Mouse (Mus musculus) cerebellum, adult 9-11 months (tissue): ENCODE measurements at regions not wholly inside any gene's neighbourhood (a gene's known extent, or its start where the extent isn't known, plus 50 kb on each side); places are given as distances from the start of the nearest gene placed in this dataset.
A peak's percentile ranks its signal among the peaks of the same experiment; 100 is the strongest.

ENCODE experiments used
- DNase-seq: peaks from one replicate; pipeline ENCODE4 v3.0.0; 2022

- DNase-seq: no peak
Observed at GRCm38 (mm10) chr3:139780054-139780453, 574.6 kb downstream of the Stpg2 start.

DNA sequence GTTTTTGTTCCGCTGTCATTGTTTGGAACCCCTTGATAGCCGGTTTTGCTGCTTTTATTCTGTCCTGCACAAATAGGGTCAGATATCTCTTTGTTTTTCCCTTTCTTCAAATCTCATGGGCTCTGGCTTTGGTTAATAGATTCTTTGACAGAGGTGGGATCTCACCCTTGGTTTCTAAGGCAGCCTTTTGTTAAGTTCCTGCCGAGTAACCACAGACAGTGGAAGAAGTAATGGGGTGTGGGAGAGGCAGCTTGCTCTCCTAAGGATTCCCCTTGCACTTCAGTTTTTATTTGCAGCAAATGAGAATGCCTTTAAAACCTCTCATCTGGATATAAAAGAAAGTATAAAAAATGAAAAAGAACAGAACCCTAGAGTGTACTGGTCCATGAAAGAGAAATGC lies 577.9 kb downstream of the Stpg2 start:
- DNase-seq: no peak

DNA sequence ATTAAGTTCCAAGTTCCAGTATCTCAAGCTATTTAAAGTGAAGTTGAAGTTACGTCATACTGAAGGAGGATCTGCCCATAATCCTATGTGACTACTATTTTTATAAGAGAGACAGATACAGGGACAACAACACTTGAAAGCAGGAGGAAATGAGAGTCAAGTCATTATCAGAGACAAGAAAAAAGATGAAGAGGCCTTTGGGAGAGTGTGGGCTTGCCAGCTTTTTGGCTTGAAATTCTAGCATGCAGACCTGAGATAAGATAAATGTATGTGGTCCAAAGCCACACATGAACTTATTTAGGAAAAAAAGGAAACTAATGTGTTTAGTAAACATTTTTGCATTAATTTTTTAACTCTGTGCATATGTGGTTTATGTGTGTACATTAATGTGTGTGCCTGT lies 581.0 kb downstream of the Stpg2 start:
- DNase-seq: no peak

DNA sequence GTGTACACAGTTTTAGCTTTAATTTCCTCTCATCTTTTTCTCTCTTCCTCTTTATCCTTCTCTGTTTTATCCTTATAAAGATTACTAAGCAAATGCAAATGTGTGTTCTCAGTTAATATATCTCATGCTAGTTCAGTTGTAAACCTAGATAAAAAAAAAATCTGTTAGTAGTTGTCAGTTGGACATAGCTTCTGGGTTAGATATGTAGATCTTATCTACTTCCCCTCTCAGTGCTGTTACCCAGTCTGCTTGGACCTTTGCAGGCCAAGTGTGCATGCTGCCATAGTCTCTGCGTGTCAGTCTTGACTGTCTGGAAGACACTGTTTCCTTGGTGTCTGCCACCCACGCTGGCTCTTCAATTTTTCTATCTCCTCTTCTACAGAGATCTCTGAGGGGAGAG lies 583.4 kb downstream of the Stpg2 start:
- DNase-seq: no peak

DNA sequence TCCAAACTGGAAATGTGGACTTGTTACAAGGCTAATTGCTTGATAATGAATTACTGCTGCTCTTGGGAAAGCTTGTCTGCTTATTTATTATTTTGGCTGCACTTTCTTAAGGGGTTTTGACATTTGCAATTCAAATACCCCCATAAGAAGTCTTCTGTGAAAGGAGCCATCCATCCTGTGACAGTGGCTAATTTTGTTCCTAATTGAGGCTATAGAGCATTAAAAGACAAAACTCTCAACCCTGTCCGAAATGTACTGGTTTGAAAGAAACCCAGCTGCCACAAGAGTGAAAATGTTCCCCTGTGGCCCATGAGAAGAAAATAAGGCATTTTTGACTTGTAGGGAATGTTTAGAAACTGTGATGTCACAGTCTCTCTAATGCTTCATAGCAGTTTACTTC lies 591.2 kb downstream of the Stpg2 start:
- DNase-seq: no peak

DNA sequence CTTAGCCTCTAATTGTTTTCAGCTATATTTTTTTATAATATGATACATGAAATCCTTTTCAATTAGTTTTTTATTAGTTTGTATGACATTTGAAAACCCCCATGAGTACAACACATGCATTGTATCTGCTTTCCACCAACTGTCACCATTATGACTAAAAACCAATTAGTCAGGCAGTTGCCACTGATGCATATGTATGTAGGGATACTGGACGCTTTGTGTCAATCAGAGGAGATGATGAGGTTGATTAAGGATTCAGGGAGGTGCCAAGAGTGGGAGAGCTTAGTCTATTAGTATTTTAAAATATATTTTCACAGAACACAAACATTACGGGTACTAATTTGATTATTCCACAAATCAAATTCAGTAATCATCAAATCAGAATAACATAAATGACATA lies 593.6 kb downstream of the Stpg2 start:
- DNase-seq: no peak

GRCm38 (mm10) chr3:139802716-139803710 lies 597.5 kb downstream of the Stpg2 start:
- no peak for DNase-seq

GRCm38 (mm10) chr3:139828014-139828413 lies 622.5 kb downstream of the Stpg2 start:
- no peak for DNase-seq

DNA sequence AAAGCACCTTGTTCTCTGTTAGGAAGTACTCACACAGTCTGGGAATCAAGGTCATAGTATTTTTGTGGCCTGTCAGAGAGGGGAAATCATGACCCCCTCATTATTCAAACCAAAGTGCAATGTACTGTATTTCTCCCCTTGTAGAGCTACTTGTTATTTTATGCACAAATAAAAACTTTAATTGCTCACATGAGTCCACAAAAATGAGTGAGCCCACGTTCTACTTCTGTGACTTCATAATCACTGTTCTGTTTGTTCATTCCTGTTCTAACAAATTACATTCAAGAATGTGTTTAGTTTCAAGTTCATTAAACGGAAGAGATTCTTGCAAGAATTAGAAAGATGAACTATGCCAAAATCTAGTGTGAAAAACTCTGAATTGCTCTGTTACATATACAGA lies 623.1 kb downstream of the Stpg2 start:
- DNase-seq: no peak

DNA sequence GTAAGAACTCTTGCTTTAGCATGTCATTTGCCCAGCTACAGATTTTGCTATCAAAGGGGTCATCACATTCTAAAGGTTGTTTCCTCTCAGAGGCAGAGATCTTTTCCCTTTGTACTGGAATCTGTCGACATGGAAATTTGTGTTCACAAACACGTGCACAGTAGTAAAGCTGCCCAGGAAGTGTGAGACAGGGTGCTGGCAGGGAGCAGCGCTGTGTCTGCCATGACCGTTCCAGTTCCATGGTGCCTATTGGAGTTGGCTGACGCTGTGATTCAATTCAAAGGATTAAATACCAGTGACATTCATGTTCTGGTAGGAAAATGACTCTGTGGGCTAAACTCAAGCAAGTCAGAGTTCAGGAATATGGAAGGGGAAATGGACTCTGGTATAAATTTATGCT lies 627.1 kb downstream of the Stpg2 start:
- DNase-seq: no peak

DNA sequence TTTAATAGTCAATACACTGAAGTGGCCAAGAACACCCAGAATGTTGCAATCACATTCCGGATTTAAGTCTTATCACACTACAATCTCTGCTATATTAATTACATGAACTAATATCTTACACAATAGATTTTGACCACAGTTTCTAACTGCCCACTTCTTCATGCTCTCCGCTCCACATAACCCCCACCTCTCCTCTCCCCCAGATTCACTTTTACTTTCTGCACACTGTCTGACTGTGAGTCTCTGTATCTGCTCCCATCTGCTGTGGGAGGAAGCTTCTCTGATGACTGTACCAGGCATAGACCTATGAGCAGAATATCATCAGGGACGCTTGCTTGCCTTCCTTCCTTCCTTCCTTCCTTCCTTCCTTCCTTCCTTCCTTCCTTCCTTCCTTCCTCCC lies 636.5 kb downstream of the Stpg2 start:
- no peak for DNase-seq

DNA sequence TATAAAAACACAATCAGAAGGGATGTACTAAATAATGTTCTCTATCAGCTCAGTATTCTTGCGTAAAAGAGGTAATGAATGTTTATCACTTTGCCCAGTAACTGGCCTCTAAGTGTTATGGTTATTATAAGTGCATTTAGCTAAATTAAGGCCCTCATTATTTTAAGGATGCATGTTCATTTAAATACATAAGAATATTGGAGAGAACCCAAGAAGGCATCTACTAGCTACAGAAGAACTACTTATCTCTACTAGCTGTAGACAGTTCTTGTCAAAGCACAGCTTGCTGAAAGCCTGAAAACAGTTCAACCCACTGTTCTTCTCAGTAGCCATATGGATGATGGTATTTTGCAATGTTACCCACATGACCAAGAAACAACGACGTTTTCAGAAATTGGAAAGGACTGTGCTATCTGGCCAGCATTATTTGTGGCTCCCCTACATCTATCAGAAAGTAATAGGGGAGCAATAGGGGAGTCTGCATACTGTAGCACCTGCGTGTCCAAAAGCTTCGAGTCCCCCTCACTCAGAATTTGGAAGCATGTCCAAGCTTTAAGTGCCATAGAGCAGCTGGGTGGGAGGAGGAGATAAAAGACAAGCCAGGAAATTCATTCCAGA lies 637.6 kb downstream of the Stpg2 start:
- DNase-seq: no peak

DNA sequence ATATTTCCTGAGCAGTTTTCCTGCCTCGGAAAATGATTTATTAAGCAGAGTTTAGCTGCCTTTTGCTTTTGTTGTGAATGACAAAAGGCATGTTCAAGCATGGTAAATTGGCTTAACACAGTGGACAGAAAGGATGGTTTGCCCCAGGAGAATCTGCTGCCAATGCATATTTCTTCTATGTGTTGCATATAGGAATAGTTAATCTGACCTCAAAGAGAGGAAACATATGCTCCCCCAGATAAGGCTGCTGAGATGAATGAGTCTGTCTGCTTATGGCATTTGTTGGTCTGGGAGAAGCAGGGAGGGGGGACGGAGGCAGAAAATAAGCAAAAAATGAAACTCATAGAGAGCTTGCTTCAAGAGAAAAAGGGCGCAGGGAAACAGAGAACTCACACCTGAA lies 638.9 kb downstream of the Stpg2 start:
- no peak for DNase-seq

- DNase-seq: peak; percentile 67
Observed at GRCm38 (mm10) chr3:139847826-139848225, 642.3 kb downstream of the Stpg2 start.

- DNase-seq: no peak
Observed at GRCm38 (mm10) chr3:139859966-139860635, 654.6 kb downstream of the Stpg2 start.

- no peak for DNase-seq
Observed at GRCm38 (mm10) chr3:139860831-139861371, 655.4 kb downstream of the Stpg2 start.

GRCm38 (mm10) chr3:139866329-139866728 lies 660.8 kb downstream of the Stpg2 start:
- peak; percentile 88 for DNase-seq

DNA sequence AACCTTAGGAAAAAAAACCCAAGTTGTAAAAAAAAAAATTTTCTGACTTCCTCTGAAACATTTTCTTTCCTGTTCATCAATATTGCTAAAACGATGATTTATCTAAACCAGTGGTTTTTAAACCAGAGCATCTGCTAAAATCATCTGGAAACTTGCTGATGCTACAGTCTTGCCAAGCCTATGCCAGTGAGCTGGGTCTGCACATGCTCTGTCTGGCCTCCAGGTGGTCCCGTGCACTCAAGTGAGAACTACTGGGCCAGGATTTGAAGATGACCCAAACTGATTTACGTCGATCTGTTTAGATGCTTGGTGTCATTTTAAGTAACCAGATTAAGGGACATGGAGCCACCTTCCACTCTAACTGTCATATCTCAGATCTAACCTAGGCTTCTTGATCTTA lies 661.5 kb downstream of the Stpg2 start:
- DNase-seq: no peak

DNA sequence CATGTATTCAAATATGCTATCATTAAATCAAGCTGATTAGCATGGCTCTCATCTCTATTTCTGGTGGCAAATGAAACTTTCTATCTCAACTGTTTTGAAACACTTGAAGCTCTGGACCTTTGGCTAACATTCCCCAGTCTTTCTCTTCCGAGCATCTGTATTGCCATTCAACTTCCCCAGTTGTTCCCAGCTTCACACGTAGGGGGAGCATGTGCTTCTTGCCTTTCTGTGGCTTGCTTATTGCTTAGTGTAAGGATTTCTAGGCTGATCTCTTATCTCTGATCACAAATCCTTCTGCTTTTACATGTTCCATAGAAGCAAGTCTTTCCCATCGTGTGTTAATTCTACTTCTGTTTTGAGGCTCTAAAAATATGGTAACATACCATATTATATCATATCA lies 662.0 kb downstream of the Stpg2 start:
- no peak for DNase-seq

DNA sequence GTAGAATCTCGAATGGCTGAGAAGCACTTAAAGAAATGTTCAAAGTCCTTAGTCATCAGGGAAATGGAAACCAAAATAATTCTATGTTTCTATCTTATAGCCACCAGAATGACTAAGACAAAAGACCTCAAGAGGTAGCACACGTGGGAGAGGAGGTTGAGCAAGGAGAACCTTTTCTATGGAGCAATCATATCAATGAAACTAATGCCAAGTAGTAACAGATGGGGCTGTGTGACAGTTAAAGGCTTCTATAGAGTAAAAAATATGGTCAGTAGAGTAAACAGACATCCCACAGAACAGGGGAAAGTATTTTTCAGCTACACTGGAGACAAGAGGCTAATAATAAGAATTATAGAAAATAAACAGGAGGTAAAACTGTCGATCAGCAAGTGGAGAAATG lies 664.3 kb downstream of the Stpg2 start:
- DNase-seq: no peak

DNA sequence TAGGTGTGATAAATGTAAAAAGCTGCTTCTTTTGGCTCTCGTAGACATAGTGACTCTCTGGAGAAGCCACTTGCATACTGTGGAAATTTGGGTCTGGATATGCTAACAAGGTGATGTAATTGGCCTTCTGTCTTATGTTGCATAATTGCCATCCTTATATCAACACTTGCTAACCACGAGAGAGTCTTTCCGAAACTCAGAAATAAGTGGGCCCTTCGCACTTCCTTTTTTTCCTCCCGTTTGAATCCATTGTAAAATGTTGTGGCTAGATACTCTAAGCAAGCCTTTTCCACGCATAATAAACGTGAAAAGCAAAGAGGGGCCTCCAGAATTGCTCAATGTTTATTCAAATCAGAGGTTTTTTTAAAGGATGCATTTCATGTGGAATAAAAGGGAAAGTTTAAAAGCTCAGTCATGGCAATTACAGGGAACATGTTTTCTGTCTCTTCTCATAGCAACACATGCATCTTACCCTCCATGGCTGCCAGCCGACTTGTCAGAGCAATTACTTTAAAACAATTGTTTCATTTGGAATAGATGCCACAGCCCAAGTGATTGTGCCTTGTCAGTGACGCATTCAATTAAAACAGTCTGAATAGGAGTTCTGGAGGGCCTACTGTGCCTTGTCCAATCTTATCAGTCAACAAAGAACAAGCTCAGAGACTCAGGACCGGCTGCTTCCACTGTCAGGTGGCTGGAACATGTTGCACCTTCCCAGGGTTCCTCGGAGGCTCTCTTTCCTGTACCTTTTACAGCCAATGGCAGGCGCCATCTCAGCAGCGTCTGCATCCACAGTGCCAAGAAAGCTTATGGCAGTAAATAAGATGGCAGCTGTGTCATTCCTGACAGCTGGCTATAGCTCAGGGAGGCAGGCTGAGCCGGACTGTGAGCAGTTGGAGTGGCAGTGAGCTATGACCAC lies 680.7 kb downstream of the Stpg2 start:
- peak; percentile 96 for DNase-seq

DNA sequence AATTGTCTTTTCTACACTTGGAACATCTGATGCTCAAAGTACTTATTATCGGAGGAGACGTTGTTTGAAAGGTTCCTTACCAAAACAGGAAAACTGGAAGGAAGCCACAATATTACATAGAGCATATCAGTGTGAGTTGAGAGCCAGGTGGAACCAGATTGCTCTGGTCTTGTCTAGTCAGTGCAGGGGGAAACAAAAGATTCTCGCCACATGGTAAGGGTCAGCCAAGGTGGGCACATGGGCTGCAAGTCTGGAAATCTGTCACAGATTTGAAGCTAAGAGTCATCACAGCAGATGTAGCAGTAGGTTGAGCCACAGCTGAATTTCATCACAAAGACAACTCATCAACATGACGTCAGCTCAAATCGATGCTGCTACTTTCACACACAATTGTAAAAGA lies 681.8 kb downstream of the Stpg2 start:
- DNase-seq: no peak
